Mouse (Mus musculus): ENCODE measurements around the gene Fosl1. TPM values are rescaled to one million over a fixed set of nuclear protein-coding genes. Genes with fewer than 3 reads are reported as not detected.
A peak's percentile ranks its signal among the peaks of the same experiment; 100 is the strongest.

Gene Fosl1
- polyA plus RNA-seq, 1 experiment from 2014 or later, result not detected

DNA sequence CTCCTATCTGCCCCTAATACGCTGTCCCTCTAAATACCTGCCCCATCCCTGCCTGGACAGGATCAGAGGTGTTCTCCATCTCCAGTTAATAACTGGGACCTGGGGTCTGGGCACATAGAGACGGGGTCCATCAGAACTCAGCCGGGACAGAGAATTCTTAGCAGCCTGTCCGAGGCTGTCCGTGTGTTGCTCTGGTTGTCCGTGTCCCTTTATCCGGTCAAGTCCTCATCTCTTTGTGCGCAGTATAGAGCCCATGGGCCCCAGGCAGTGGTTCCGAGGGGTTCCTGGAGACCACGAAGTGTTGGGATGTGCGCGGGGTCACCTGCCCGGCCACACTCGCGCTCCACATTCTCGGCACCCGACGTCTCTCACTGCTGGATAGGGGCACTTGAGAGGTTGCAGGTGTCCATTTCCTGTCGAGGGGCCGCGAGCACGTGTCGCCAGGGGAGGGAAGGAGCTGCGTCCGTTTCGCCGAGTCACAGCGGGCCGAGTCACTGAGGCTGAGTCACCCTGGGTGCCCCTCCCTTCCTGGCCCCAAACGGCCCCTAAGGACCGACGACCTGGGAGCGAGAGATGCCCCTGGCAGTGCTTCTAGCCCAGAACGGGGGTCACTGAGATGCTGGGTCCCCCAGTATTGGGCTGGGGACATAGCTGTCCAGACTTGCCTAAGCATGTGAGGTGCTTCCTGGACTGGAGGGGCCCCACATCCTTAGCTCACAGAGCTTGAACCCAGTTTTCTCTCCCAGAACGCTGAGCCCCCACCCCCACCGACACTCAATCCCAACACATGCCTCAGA is 1.2 kb downstream of the Fosl1 start:
- peak overlapping the region; percentile 94 for H3K4me2 ChIP-seq (ENCODE audit: low read length)
- H3K4me3 ChIP-seq (ENCODE audit: low read length), result peak overlapping the region; percentile 61; the same call in 1 of the 2 replicates
- 11% methylated on average over 34 of the region's 36 CpGs for WGBS
- H3K9me3 ChIP-seq (ENCODE audit: control insufficient read depth, low read length), result no peaks in the 10 kb centered on the region
- peaks cover 43% of the 10 kb centered on the region for H3K27me3 ChIP-seq (replicated peaks; ENCODE audit: control insufficient read depth, insufficient read depth, low read length)
- H3K36me3 ChIP-seq (ENCODE audit: control insufficient read depth, insufficient read depth, low read length), result no peaks in the 10 kb centered on the region
- no peak overlapping the region for H3K9ac ChIP-seq (ENCODE audit: low read depth, low read length)
- peaks cover 12% of the 10 kb centered on the region for H3K4me1 ChIP-seq (ENCODE audit: control insufficient read depth, insufficient read depth, low read depth, low read length)
- H3K27ac ChIP-seq (ENCODE audit: low read depth, low read length), result no peak overlapping the region
- ATAC-seq, result peak; percentile 21; the same call in 1 of the 2 replicates

DNA sequence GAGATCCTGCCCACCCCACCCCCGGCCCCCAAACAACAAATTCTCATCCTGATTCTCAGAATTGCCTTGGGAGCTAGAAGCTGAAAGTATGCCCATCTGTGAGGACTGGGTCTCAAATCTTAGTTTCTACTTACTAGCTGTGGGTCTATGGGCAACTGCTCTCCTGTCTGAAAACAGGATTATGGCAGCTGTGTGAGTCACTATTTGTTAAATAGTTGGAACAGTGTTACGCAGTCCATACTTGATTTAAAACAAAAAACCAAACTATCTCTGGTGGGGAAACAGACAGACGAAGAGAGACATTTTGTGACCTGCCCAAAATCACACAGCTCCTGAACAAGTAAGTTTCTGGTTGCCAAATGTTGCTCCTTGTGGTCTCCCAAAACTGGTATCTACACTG is 2.3 kb downstream of the Fosl1 start:
- ATAC-seq, result no peak
- Histone ChIP-seq H3K27me3 (replicated peaks; ENCODE audit: control insufficient read depth, insufficient read depth, low read length) (peaks cover 43% of the 10 kb centered on the region), H3K4me3 (ENCODE audit: low read length) (no peak overlapping the region), H3K4me2 (ENCODE audit: low read length) (no peak overlapping the region), H3K36me3 (ENCODE audit: control insufficient read depth, insufficient read depth, low read length) (peaks cover 3% of the 10 kb centered on the region; the same call in 1 of the 2 replicates), H3K4me1 (ENCODE audit: control insufficient read depth, insufficient read depth, low read depth, low read length) (peaks cover 12% of the 10 kb centered on the region), H3K9ac (ENCODE audit: low read depth, low read length) (no peak overlapping the region), H3K27ac (ENCODE audit: low read depth, low read length) (no peak overlapping the region), H3K9me3 (ENCODE audit: control insufficient read depth, low read length) (no peaks in the 10 kb centered on the region)
- 91% methylated on average over 3 of the region's 3 CpGs for WGBS

DNA sequence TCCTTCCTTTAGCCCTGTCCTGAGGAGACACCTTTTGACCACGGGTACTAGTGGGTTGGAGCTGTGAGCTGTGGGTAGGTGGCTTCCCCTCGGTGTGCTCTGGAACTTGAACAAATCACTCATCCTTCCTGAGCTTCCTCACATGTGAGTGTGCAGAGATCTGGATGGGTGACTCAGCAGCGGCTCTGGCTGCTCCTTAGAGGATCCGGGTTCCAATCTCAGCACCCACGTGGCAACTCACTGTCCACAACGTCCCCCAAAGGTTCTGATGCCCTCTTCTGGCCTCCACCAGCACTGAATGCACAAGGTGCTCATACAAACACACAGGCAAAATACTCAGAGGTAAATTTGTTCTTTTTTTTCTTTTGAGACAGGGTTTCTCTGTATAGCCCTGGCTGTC is 4.4 kb downstream of the Fosl1 start:
- Histone ChIP-seq H3K27ac (ENCODE audit: low read depth, low read length) (no peak overlapping the region), H3K9me3 (ENCODE audit: control insufficient read depth, low read length) (no peaks in the 10 kb centered on the region), H3K27me3 (replicated peaks; ENCODE audit: control insufficient read depth, insufficient read depth, low read length) (peaks cover 29% of the 10 kb centered on the region), H3K4me2 (ENCODE audit: low read length) (no peak overlapping the region), H3K4me1 (ENCODE audit: control insufficient read depth, insufficient read depth, low read depth, low read length) (peaks cover 32% of the 10 kb centered on the region), H3K36me3 (ENCODE audit: control insufficient read depth, insufficient read depth, low read length) (peaks cover 3% of the 10 kb centered on the region; the same call in 1 of the 2 replicates), H3K9ac (ENCODE audit: low read depth, low read length) (no peak overlapping the region), H3K4me3 (ENCODE audit: low read length) (no peak overlapping the region)
- no peak for ATAC-seq
- 80% methylated on average over 6 of the region's 6 CpGs for WGBS

DNA sequence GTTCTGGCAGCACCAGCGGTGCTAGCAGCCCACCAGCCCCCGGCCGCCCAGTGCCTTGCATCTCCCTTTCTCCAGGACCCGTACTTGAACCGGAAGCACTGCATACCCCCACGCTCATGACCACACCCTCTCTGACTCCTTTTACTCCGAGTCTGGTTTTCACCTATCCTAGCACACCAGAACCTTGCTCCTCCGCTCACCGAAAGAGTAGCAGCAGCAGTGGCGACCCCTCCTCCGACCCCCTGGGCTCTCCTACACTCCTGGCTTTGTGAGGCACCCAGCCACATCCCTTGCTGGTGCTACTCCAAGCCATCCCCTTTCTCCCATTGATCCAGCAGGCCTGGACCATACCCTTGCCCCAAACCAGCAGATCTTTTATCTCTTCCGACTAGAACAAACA is 7.7 kb downstream of the Fosl1 start:
- Histone ChIP-seq H3K9ac (ENCODE audit: low read depth, low read length) (peak overlapping the region; percentile 96), H3K4me2 (ENCODE audit: low read length) (peak overlapping the region; percentile 98), H3K4me3 (ENCODE audit: low read length) (peak overlapping the region; percentile 94; the same call in 1 of the 2 replicates), H3K36me3 (ENCODE audit: control insufficient read depth, insufficient read depth, low read length) (peaks cover 3% of the 10 kb centered on the region; the same call in 1 of the 2 replicates), H3K27me3 (replicated peaks; ENCODE audit: control insufficient read depth, insufficient read depth, low read length) (peaks cover 4% of the 10 kb centered on the region; the same call in 1 of the 2 replicates), H3K9me3 (ENCODE audit: control insufficient read depth, low read length) (no peaks in the 10 kb centered on the region), H3K4me1 (ENCODE audit: control insufficient read depth, insufficient read depth, low read depth, low read length) (peaks cover 29% of the 10 kb centered on the region), H3K27ac (ENCODE audit: low read depth, low read length) (no peak overlapping the region)
- 75% methylated on average over 12 of the region's 12 CpGs for WGBS
- ATAC-seq, result no peak

DNA sequence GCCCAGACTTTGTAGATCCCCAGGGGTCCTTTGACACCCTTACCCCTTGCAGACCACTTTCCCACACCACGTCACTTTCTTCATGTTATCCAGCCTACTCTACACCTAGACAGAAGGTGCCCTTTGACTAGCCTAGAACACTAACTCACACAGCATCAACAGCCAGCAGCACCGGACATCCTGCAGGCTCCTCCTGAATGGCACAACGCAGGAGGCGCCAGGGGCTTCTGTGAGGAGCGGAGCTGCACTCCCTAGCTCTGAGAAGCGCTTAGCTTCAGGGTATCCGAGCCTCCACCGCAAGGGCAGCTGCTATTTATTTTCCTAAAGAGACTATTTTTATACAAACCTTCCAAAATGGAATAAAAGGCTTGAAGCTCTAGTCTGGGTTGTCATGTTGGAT is 8.2 kb downstream of the Fosl1 start:
- Histone ChIP-seq H3K4me2 (ENCODE audit: low read length) (peak overlapping the region; percentile 98), H3K36me3 (ENCODE audit: control insufficient read depth, insufficient read depth, low read length) (peaks cover 3% of the 10 kb centered on the region; the same call in 1 of the 2 replicates), H3K27me3 (replicated peaks; ENCODE audit: control insufficient read depth, insufficient read depth, low read length) (no peaks in the 10 kb centered on the region), H3K9me3 (ENCODE audit: control insufficient read depth, low read length) (no peaks in the 10 kb centered on the region), H3K4me3 (ENCODE audit: low read length) (peak overlapping the region; percentile 94), H3K4me1 (ENCODE audit: control insufficient read depth, insufficient read depth, low read depth, low read length) (peaks cover 30% of the 10 kb centered on the region), H3K9ac (ENCODE audit: low read depth, low read length) (peak overlapping the region; percentile 96), H3K27ac (ENCODE audit: low read depth, low read length) (no peak overlapping the region; the same call in 1 of the 2 replicates)
- 66% methylated on average over 8 of the region's 8 CpGs for WGBS
- no peak for ATAC-seq

DNA sequence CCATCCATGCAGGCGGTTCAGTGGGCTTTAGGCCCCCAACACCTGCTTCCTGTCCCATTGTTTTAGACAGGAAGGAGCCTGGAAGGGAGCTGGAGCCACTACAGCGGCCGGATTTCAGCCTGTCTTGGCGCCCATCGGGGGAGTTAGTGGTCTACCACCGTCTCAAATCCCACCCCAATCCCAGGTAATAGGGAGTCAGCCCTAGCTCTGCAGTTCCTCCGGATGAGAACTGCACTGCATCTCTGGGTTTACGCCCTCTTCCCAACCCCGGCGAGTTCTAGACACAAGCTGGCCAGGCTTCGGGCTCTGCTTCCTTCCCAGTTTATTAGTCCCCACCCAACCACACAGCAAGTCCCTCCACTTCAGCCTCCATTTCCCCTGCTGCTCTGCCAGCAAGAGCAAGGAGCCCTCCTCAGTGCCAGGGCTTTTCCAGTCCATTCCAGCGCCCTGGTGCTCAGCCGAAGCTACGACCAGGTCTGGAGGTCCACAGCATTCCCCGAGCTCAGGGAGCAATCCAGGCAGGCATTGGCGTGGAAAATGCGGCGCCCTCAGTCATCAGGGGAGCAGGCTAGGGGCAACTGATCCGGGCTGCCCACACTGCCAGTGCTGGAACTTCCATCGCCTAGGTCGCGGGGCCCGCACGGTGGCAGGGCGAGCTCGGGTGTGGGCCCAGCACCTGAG is 9.0 kb downstream of the Fosl1 start:
- H3K4me2 ChIP-seq (ENCODE audit: low read length), result peak overlapping the region; percentile 98
- no peak for ATAC-seq
- WGBS, result 2% methylated on average over 26 of the region's 26 CpGs
- H3K9ac ChIP-seq (ENCODE audit: low read depth, low read length), result peak overlapping the region; percentile 96
- peaks cover 35% of the 10 kb centered on the region for H3K4me1 ChIP-seq (ENCODE audit: control insufficient read depth, insufficient read depth, low read depth, low read length)
- H3K4me3 ChIP-seq (ENCODE audit: low read length), result peak overlapping the region; percentile 94
- no peaks in the 10 kb centered on the region for H3K9me3 ChIP-seq (ENCODE audit: control insufficient read depth, low read length)
- peak overlapping the region; percentile 98 for H3K27ac ChIP-seq (ENCODE audit: low read depth, low read length)
- H3K27me3 ChIP-seq (replicated peaks; ENCODE audit: control insufficient read depth, insufficient read depth, low read length), result no peaks in the 10 kb centered on the region
- H3K36me3 ChIP-seq (ENCODE audit: control insufficient read depth, insufficient read depth, low read length), result peaks cover 3% of the 10 kb centered on the region; the same call in 1 of the 2 replicates

DNA sequence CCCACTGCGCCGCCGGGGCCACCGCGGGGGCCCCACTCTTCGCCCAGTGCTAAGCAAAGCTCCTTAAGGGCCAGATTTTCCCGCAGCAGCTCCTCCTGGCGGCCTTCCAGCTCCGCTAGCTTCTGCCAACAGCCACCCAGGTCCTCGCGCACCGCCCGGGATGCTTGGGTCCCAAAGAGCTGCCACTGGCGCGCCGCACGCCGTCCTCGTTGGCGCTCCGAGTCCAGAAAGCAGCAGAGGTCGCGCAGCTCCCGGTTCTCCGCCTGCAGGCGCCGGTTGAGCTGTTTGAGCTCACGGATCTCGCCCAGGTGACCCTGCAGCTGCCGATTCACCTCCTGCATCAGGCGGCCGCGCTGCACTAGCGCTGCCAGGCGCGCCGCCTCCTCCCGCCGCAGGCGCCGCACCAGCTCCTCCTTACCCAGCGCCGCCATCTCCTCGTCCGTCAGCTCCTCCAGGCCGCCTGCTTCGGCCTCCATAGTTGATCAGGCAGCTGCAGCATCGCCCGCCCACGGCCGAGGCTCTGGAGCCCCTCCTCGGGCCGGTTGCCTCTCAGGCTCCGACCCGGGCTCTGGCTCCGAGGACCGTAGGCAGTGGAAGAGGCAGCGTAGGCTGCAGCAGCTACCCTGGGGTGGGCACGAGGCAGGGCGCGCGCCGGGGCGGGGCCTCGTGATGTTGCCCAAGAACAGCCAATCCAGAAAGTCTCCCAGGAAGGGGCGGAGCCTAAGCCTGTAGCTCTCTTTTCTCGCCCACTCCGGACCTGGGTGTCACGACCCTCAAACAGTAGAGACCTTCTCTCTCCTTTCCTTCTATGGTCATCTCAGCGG is 9.8 kb downstream of the Fosl1 start:
- Histone ChIP-seq H3K4me1 (ENCODE audit: control insufficient read depth, insufficient read depth, low read depth, low read length) (peaks cover 41% of the 10 kb centered on the region), H3K36me3 (ENCODE audit: control insufficient read depth, insufficient read depth, low read length) (peaks cover 6% of the 10 kb centered on the region; the same call in 1 of the 2 replicates), H3K27ac (ENCODE audit: low read depth, low read length) (peak overlapping the region; percentile 98), H3K27me3 (replicated peaks; ENCODE audit: control insufficient read depth, insufficient read depth, low read length) (no peaks in the 10 kb centered on the region), H3K4me3 (ENCODE audit: low read length) (peak overlapping the region; percentile 94), H3K9ac (ENCODE audit: low read depth, low read length) (peak overlapping the region; percentile 96), H3K4me2 (ENCODE audit: low read length) (peak overlapping the region; percentile 98), H3K9me3 (ENCODE audit: control insufficient read depth, low read length) (no peaks in the 10 kb centered on the region)
- under 1% methylated on average over 62 of the region's 70 CpGs for WGBS
- ATAC-seq, result peak; percentile 95

DNA sequence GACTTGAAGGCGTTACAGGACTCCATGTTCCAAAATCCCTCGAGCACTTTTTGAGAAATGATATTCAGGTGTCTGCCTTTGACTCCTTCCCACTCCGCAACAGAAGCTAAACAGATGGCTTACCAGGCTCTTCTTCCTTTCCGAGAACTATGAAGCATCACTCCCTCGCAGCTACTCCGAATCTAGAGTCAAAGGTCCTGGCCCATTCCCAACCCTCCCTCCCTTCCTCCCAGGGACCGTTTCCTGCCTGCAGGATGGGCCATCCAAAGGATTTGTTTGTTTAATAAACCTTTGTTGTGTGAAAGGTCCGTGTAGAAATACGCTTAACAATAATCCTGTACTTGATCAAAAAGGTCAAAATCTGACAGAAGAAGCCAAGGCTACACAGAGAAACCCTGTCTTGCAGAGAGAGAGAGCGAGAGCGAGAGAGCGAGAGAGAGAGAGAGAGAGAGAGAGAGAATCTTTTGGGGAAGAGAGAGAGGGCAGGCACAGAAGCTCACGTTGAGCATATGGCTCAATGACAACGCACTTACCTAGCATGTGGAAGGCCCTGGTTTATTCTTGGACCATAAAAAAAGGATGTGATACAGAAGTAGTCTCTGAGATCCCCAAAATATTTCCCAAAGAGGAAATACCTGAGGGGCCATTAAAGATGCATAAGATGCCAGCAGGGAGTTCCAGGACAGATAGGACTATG is 10.5 kb downstream of the Fosl1 start, which contains the start of gene Ccdc85b:
Gene Ccdc85b (minus strand): TSS at position 149 of the 697 bp plus-strand sequence.
- no peak; the same call in 1 of the 2 replicates for ATAC-seq

More for the DNA sequence above, 10.5 kb downstream of the Fosl1 start, which contains the start of gene Ccdc85b:
- Histone ChIP-seq H3K27me3 (replicated peaks; ENCODE audit: control insufficient read depth, insufficient read depth, low read length) (no peaks in the 10 kb centered on the region), H3K9me3 (ENCODE audit: control insufficient read depth, low read length) (no peaks in the 10 kb centered on the region), H3K4me1 (ENCODE audit: control insufficient read depth, insufficient read depth, low read depth, low read length) (peaks cover 41% of the 10 kb centered on the region), H3K9ac (ENCODE audit: low read depth, low read length) (peak within 1 kb of the TSS; percentile 96), H3K36me3 (ENCODE audit: control insufficient read depth, insufficient read depth, low read length) (peaks cover 6% of the 10 kb centered on the region; the same call in 1 of the 2 replicates), H3K4me2 (ENCODE audit: low read length) (peak within 1 kb of the TSS; percentile 98), H3K27ac (ENCODE audit: low read depth, low read length) (peak within 1 kb of the TSS; percentile 98), H3K4me3 (ENCODE audit: low read length) (peak within 1 kb of the TSS; percentile 94)
- 14% methylated on average over 14 of the region's 14 CpGs for WGBS
